Mouse (Mus musculus) lung, postnatal 0 days (tissue): ENCODE results near the gene Zfp462.

ENCODE experiments used
- CTCF ChIP-seq: IDR thresholded peaks from 2 replicates; pipeline ENCODE4 v1.5.1; 2016; ENCODE audit warnings: antibody characterized with exemption, mild to moderate bottlenecking
- EP300 ChIP-seq: IDR thresholded peaks from 2 replicates; pipeline ENCODE4 v1.6.1; 2016; ENCODE audit warnings: antibody characterized with exemption, mild to moderate bottlenecking, control low read depth

- TF ChIP-seq CTCF (no peak), EP300 (no peak)
Measured at GRCm38 (mm10) chr4:55014731-55015463, 70.0 kb downstream of the Zfp462 start.
